Mouse (Mus musculus): ENCODE measurements around the gene Bach2.

Bach2 gene

DNA sequence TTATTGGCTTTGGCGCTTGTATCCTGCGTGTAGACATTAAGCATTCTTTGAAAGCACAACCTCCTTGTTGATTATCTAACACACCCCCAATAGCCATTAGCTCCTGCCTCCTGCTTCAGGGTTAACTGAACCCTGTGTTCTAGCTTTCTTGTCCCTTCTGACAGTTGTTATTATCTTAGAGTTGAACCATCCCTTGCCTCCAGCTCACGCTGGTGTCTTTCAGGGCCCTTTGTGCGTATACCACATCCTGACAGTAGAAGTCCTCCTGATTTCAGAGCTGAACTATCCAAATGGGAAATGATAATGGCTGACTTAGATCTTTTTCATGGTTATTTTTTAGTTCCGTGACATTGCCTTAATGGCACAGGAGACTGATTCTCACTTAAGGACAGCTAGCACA is 110.8 kb downstream of the Bach2 start:
- in situ Hi-C loops (cut with MboI; ENCODE audit: unreplicated experiment in 2 of 2), result no loop called here

GRCm38 (mm10) chr4:32351236-32351635 is 112.6 kb downstream of the Bach2 start:
- in situ Hi-C loops (cut with MboI; ENCODE audit: unreplicated experiment in 2 of 2), result no loop called here

DNA sequence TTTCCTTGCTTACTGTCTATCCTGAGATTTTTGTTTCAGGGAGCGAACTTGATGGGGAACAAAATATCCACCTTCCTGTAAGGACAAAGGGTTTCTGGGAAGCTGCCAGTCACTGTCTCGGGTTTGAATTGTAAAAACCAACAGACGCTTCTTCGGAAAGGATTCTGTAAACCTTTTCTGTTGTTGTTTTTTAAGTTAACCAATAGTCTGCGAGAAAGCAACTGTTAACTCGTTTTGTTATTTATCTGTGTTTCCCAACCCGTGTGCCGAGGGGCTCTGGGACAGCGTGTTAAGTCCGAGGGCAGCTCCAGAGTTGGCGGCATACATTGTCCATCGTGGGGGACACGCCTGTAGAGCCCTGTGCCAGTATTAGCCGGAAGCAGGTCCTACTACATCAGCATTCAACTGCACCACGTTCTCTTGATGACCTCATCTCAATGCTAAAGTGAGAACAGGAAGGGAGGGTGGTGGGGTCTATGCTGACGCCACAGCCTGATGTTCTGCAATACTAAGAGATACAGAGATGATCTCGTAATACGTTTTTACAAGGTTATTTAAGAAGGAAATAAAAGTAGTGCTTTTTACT is 113.2 kb downstream of the Bach2 start:
- in situ Hi-C loops (cut with MboI; ENCODE audit: unreplicated experiment in 2 of 2), result no loop called here

DNA sequence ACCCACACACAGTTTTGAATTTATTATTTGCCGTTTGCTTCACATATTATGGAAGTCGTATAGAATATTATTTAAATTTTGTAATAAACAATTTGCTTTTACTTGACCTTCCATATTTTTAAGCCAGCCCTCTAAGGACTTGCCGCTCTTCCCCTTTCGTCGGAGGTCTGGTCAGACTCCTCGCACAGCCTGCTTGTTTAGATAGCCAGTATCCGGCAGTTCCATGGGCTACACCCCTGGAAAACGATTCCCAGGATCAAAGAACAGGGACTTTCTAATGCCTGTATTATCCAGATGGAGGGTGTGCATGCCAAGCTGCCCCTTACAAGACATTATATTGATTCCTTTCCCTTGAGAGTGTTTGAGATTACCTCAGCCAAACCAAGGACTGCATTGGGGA is 113.8 kb downstream of the Bach2 start:
- in situ Hi-C loops (cut with MboI; ENCODE audit: unreplicated experiment in 2 of 2), result no loop called here

- in situ Hi-C loops (cut with MboI; ENCODE audit: unreplicated experiment in 2 of 2), result no loop called here
Measured at GRCm38 (mm10) chr4:32352842-32353241, 114.2 kb downstream of the Bach2 start.

GRCm38 (mm10) chr4:32355935-32356617 is 117.5 kb downstream of the Bach2 start:
- in situ Hi-C loops (cut with MboI; ENCODE audit: unreplicated experiment in 2 of 2), result loop anchor here in 1 of 2 experiments (5.0 kb wide), 1 partner anchor 104 kb away; no protein-coding TSS in a partner anchor

DNA sequence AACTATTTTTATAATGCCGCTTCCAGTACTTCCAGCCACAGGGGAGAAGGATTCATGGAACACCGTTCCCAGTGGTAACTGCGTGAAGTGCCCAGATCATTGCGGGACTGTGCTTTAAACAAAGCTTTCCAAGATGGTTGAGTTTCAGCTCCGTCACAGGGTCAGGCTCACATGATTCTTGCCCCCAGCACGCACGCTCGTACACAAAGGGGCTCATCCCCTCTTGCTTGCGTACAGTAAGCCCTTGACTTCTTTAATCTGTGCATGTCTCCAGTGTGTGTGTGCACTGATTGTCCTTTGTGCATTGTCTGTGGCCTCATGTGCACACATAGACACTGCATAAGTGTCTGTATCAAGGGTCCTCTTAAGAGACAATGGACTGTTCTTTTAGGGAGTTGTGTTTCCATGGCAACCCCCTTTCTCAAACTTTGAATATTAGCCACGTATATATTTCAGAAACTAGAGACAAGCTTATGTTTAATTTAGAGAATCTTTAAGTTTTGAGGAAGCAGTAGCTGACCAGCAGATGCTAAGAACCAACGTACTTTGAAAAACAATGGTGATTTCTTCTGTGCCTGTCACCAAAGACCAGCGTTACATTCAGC is 119.5 kb downstream of the Bach2 start:
- in situ Hi-C loops (cut with MboI; ENCODE audit: unreplicated experiment in 2 of 2), result loop anchor here in 1 of 2 experiments (5.0 kb wide), 1 partner anchor 106 kb away; no protein-coding TSS in a partner anchor

DNA sequence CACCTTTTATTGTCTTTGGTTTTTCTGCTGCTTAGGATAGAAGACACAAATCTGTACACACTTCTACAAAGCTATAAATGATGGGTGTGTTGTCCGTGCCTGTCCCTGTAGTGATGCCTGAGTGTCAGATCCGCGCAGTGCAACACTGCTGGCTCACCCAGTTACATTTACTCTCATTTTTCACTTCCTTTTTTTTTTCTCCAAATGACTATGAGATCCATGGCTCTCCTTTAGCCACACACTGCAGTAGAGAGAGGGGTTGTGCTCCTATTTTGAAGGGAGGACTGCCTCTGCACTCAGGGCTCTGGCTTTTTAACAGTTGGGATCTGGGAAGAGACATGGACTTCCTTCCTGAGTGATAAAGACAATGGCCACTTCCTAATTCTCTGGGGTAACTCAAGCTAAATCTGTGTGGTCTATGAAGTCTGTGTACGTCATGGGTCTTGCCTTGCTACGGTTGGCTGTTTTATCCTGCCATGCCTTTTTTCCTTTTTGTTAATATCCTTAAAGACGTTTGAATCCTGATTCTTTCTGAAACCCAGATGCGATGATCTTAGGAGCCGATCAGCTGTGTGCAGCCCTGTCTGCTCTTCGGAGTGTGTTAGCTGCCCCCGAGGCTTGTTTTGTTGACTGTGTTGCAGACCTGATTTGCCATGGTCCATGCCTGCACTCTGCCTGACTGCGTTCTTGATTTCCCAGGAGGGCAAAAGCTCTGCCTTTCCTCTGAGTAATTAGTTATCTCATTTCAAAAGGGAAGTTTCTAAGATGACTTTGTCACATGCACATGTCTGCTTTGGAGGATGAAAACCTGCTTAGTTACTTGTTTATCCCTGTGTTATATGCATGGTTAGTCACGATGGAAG is 120.2 kb downstream of the Bach2 start:
- in situ Hi-C loops (cut with MboI; ENCODE audit: unreplicated experiment in 2 of 2), result loop anchor here in 1 of 2 experiments (5.0 kb wide), 1 partner anchor 107 kb away; no protein-coding TSS in a partner anchor

- in situ Hi-C loops (cut with MboI; ENCODE audit: unreplicated experiment in 2 of 2), result loop anchor here in 1 of 2 experiments (5.0 kb wide), 1 partner anchor 107 kb away; no protein-coding TSS in a partner anchor
Measured at GRCm38 (mm10) chr4:32359634-32360033, 121.0 kb downstream of the Bach2 start.

DNA sequence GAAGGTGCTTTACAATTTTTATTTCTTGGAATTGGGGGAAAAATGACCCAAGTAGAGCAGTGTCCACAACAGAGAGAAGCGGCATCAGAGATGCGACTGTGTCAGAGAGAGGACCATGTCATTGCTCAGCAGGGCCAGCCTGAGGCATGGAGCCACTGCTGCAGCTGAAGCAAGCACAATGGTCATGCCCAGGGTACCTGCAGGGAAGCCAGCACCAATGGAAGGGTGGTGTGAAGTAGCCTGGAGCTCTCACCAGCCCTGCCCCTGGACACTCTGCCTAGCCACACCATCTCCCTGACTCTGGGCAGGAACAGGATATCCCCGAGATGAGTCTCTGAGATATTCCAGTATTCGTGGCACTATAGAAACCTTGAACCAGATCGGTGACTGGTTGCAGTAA is 121.9 kb downstream of the Bach2 start:
- in situ Hi-C loops (cut with MboI; ENCODE audit: unreplicated experiment in 2 of 2), result no loop called here

DNA sequence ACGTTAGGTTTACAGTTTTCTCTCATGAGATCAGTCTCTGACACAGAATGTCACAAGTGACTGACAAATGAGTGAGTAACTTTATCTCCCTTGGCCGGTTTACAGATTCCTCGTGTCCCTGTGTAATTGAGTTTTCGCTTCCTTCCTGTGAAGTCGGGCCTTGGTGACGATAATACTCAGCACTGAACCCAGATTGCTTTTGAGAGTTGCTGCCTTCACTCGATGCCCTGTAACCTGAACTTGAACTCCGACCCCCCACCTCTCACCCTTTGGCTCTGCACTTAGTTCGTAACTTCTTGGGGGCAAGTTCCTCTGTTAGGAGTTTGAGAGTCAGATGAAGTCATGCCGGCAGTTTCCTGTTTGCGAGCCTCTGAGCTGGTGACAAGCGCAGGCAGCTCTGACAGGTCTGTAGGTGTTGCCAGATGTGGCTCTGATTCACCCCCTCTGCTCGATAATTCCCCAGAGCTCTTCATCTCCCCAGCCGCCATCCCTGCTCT is 124.9 kb downstream of the Bach2 start:
- in situ Hi-C loops (cut with MboI; ENCODE audit: unreplicated experiment in 2 of 2), result no loop called here

GRCm38 (mm10) chr4:32365144-32365907 is 126.7 kb downstream of the Bach2 start:
- in situ Hi-C loops (cut with MboI; ENCODE audit: unreplicated experiment in 2 of 2), result no loop called here

DNA sequence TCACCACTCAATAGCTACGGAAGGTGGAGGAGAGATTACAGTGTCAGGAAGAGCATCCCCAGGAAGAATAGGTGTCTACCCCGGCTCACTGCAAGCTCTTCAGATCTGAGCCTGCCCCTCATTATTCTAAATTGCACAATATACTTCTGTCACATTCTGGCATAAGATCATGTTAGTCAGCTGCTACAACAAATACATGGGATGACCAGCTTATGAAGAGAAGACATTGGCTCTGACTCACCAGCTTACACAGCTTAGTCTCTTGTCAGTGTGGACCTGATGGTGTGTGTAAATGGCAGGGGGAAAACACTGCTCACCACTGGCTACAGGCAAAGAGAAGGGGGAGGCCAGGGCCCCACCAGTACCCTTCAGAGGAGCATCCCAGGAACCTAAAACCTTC is 127.6 kb downstream of the Bach2 start:
- in situ Hi-C loops (cut with MboI; ENCODE audit: unreplicated experiment in 2 of 2), result no loop called here

DNA sequence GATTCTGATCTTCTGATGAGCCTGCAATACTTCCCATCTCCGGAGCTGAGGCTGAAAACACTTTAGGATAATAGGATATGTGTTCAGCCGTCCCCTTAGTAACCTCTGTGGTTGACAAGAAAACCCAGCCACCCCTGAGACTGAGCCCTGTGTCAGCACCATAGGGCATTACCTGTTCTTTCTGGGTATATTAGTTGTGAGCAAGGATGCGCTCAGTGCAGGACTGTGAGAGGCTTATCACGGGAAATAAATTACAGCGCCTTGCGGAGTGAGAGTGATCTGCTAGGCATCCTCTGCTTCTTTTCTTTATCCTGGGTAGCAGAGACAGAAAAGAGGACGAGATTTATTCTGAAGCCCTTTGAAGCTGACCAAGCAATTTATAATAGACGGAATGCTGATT is 129.7 kb downstream of the Bach2 start:
- in situ Hi-C loops (cut with MboI; ENCODE audit: unreplicated experiment in 2 of 2), result no loop called here

GRCm38 (mm10) chr4:32373085-32373484 is 134.5 kb downstream of the Bach2 start:
- in situ Hi-C loops (cut with MboI; ENCODE audit: unreplicated experiment in 2 of 2), result no loop called here

DNA sequence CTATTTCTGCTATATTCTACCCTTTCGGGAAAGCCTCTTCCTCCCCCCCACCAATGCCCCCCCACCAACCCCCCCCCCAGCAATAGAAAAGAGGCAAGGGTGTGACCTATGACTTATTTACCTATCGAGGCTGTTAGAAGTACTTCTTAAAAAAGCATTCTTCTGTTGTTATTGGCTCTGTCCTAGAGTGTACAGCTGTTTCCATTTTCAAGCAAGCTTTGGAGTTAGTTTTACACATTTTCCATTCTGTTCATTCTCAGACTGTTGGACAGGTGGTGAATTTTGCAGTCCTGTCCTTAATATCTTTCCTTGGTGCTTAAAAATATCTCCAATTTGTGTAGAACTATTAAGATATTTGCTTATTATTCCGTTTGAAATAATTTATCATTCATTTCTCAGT is 134.9 kb downstream of the Bach2 start:
- in situ Hi-C loops (cut with MboI; ENCODE audit: unreplicated experiment in 2 of 2), result no loop called here

- in situ Hi-C loops (cut with MboI; ENCODE audit: unreplicated experiment in 2 of 2), result no loop called here
Measured at GRCm38 (mm10) chr4:32374751-32375582, 136.4 kb downstream of the Bach2 start.

DNA sequence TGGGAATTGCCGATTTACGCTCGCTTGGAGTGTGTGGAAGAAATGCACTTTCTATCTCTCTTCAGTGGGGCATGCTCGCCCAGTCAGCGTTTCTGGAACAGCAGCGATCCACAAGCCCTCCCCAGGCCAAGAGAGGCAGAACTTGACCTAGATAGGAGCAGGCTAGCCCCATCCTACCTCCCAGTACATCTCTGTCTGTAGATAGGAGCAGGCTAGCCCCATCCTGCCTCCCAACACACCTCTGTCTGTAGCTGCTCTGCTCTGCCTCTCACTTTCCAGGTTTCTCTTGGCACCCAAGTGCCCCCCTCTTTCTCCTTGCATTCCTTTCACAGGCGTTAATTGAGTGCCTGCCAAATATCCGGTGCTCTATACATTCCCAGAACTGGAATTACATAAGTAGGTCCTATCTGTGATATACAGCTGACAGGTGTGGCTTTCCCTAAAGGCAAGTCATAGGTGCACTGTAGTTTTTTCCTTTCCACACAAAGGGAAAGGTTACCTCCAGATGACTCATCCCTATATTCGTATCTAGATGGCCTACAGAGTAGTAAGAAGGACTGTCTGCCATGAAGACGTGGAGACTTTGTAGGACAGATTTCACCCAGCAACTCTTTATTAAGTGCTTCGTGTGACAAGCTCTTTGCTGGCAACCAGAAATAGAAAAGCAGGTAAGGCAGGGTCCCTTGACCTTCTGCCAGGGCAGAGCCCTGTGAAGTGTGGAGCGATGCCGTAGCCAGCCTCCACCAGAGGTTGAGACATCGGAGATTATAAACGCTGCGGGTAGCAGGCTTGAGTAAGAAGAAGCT is 137.3 kb downstream of the Bach2 start:
- in situ Hi-C loops (cut with MboI; ENCODE audit: unreplicated experiment in 2 of 2), result no loop called here
